Comparison of ENCODE assay signal across 21 mouse cellular contexts in the genomic region with DNA sequence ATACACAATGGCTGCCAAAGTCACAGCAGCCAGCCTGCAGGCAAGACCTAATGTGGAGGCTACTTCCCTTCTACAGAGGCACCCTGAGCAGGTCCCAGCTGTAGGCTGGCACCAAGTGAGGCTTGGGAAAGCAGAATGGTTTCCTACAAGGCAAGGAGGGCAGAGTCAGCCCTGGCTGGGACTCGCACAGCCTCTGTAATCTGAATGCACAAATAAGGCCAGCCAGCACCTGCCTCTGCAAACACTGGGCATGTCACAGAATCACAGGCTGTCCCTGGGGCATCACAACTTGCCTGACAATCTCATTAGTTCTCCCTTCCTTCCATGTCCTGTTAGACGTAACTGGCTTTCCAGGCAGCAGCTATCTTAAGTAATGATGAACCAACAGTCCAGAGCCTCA.
DNase-seq lines count a peak whose midpoint lies in the region; ATAC-seq and TF ChIP-seq lines count a peak whose summit lies in the region.
"Had no signal": no experiment of that assay in that cellular context is flagged by ENCODE, and none has a peak within 500 bp of the region (broad histone marks: within the 10 kb centered on the region; RNA-seq: fewer than 3 reads in every experiment).

No protein-coding gene starts in this region.

- WGBS in midbrain, embryonic 12.5 days, result 54% methylated on average over 2 of the region's 2 CpGs
- 26% methylated on average over 2 of the region's 2 CpGs for WGBS in midbrain, embryonic 16.5 days
- WGBS in neural tube, embryonic 15.5 days, result 28% methylated on average over 2 of the region's 2 CpGs

- no peak overlapping the region for H3K4me2 ChIP-seq in midbrain, embryonic 12.5 days (replicated peaks)
- no peak overlapping the region for H3K4me2 ChIP-seq in midbrain, embryonic 16.5 days (ENCODE audit: low read length)
- H3K4me2 ChIP-seq in neural tube, embryonic 15.5 days, result no peak overlapping the region
- H3K4me2 ChIP-seq: embryonic facial prominence, embryonic 13.5 days; heart, embryonic 11.5 days had no signal

- H3K9ac ChIP-seq in midbrain, embryonic 12.5 days (replicated peaks), result no peak overlapping the region
- H3K9ac ChIP-seq in midbrain, embryonic 16.5 days (ENCODE audit: low read depth, low read length), result no peak overlapping the region
- no peak overlapping the region for H3K9ac ChIP-seq in neural tube, embryonic 15.5 days (replicated peaks)
- H3K9ac ChIP-seq: embryonic facial prominence, embryonic 13.5 days; liver, postnatal 0 days had no signal

- no peak overlapping the region for H3K4me3 ChIP-seq in midbrain, embryonic 12.5 days
- H3K4me3 ChIP-seq in midbrain, embryonic 16.5 days (ENCODE audit: low read depth, low read length), result no peak overlapping the region
- no peak overlapping the region for H3K4me3 ChIP-seq in neural tube, embryonic 15.5 days (replicated peaks)
- H3K4me3 ChIP-seq: embryonic facial prominence, embryonic 13.5 days; forebrain, embryonic 10.5 days; limb, embryonic 10.5 days had no signal

- H3K4me1 ChIP-seq in midbrain, embryonic 12.5 days, result peaks cover 61% of the 10 kb centered on the region
- H3K4me1 ChIP-seq in midbrain, embryonic 16.5 days (ENCODE audit: control insufficient read depth, insufficient read depth, low read length), result peaks cover 25% of the 10 kb centered on the region
- peaks cover 71% of the 10 kb centered on the region for H3K4me1 ChIP-seq in neural tube, embryonic 15.5 days

- TF ChIP-seq CTCF in brain, embryonic 14.5 days (IDR thresholded peaks at IDR 0.05; ENCODE audit: borderline replicate concordance, extremely low read depth, insufficient read depth, insufficient read length), result no peak

- no peak for TF ChIP-seq POLR2A in brain, embryonic 14.5 days (IDR thresholded peaks at IDR 0.05; ENCODE audit: borderline replicate concordance, extremely low read depth, insufficient read depth, insufficient read length, poor library complexity, severe bottlenecking)

- no peak for ATAC-seq in midbrain, embryonic 12.5 days (ENCODE audit: low FRiP score, low read depth)
- ATAC-seq in midbrain, embryonic 16.5 days, result no peak; the same call in 1 of the 2 replicates
- no peak for ATAC-seq in neural tube, embryonic 15.5 days (ENCODE audit: low FRiP score)
- ATAC-seq: CD4-positive, CD25-positive, alpha-beta regulatory T cell, adult 4 months; liver, postnatal 0 days had no signal

- DNase-seq in cerebellum, postnatal 10 days, result peak; percentile 38 to 53
- no peak for DNase-seq in cerebellum, adult 9-10 months
- peak; percentile 56 for DNase-seq in brain, embryonic 14.5 days (ENCODE audit: low read depth)
- no peak for DNase-seq in lung, postnatal 36 days
- DNase-seq in c-Kit-positive CD71-positive TER-119-positive erythroid progenitor cells, embryonic 14.5 days (ENCODE audit: low spot score), result no peak
- DNase-seq: cerebellum, adult 9-11 months; heart, postnatal 10 days; kidney, adult 2 months; kidney, postnatal 14 days; liver, postnatal 0 days; lung, postnatal 10 days; thymus, postnatal 14 days had no signal

- no peaks in the 10 kb centered on the region for H3K9me3 ChIP-seq in midbrain, embryonic 12.5 days
- H3K9me3 ChIP-seq in midbrain, embryonic 16.5 days (replicated peaks; ENCODE audit: control insufficient read depth, low read length, poor library complexity, severe bottlenecking), result no peaks in the 10 kb centered on the region
- H3K9me3 ChIP-seq in neural tube, embryonic 15.5 days (replicated peaks), result no peaks in the 10 kb centered on the region
- H3K9me3 ChIP-seq: embryonic facial prominence, embryonic 13.5 days; forebrain, embryonic 10.5 days; G1E; limb, embryonic 10.5 days had no signal

- no peaks in the 10 kb centered on the region for H3K27me3 ChIP-seq in midbrain, embryonic 12.5 days
- H3K27me3 ChIP-seq in midbrain, embryonic 16.5 days (ENCODE audit: control insufficient read depth, insufficient read depth, low read depth, low read length), result no peaks in the 10 kb centered on the region
- H3K27me3 ChIP-seq in neural tube, embryonic 15.5 days (replicated peaks), result no peaks in the 10 kb centered on the region
- H3K27me3 ChIP-seq: embryonic facial prominence, embryonic 13.5 days had no signal

- H3K36me3 ChIP-seq in midbrain, embryonic 12.5 days, result no peaks in the 10 kb centered on the region
- H3K36me3 ChIP-seq in midbrain, embryonic 16.5 days (ENCODE audit: control insufficient read depth, insufficient read depth, low read length), result no peaks in the 10 kb centered on the region
- no peaks in the 10 kb centered on the region for H3K36me3 ChIP-seq in neural tube, embryonic 15.5 days
- H3K36me3 ChIP-seq: embryonic facial prominence, embryonic 13.5 days; G1E; limb, embryonic 10.5 days had no signal

- peak overlapping the region; percentile 49 for H3K27ac ChIP-seq in midbrain, embryonic 12.5 days (replicated peaks)
- H3K27ac ChIP-seq in midbrain, embryonic 16.5 days (ENCODE audit: low read length), result no peak overlapping the region
- H3K27ac ChIP-seq in neural tube, embryonic 15.5 days (replicated peaks), result peak overlapping the region; percentile 38; the same call in 1 of the 2 replicates
- H3K27ac ChIP-seq: embryonic facial prominence, embryonic 13.5 days; forebrain, embryonic 10.5 days; limb, embryonic 10.5 days had no signal

Comparison
In these comparisons a context has a peak if more than half of its experiments do, and no peak if none do; other contexts are left out.
1. DNase-seq: peak in cerebellum, postnatal 10 days (2 of 2) and brain, embryonic 14.5 days (single experiment); none in cerebellum, adult 9-10 months (single experiment), lung, postnatal 36 days (single experiment) and c-Kit-positive CD71-positive TER-119-positive erythroid progenitor cells, embryonic 14.5 days (single experiment).